Mouse (Mus musculus) stomach, embryonic 14.5 days (tissue): ENCODE data around the gene Stxbp5l. TPM values are rescaled to one million over a fixed set of nuclear protein-coding genes. Genes with fewer than 3 reads are reported as not detected.

Experiments
- ATAC-seq: fragments of 200-750 bp; cut with Nextera tagmentation; 2 replicates; pipeline ENCODE4 v1.8.0; 2017; ENCODE audit warnings: low read depth, moderate TSS enrichment; ENCODE audit not compliant: insufficient number of reproducible peaks, insufficient read depth, low FRiP score
- H3K27ac ChIP-seq: fragments of 300-500 bp; sonication (generic); 2 replicates; pipeline ENCODE4 v1.5.1; 2014; ENCODE audit warnings: mild to moderate bottlenecking, low read length, moderate library complexity, mixed read lengths
- H3K27me3 ChIP-seq: fragments of 300-500 bp; sonication (generic); 2 replicates; pipeline ENCODE4 v1.6.1; 2014; ENCODE audit warnings: low read length, control low read depth, mixed read lengths; ENCODE audit not compliant: control insufficient read depth, insufficient read depth
- H3K36me3 ChIP-seq: fragments of 300-500 bp; sonication (generic); 2 replicates; pipeline ENCODE4 v1.6.1; 2014; ENCODE audit warnings: mild to moderate bottlenecking, control low read depth, low read length, moderate library complexity, mixed read lengths; ENCODE audit not compliant: control insufficient read depth, insufficient read depth
- H3K4me1 ChIP-seq: fragments of 300-500 bp; sonication (generic); 2 replicates; pipeline ENCODE4 v1.6.1; 2014; ENCODE audit warnings: low read length, control low read depth, mixed read lengths; ENCODE audit not compliant: control insufficient read depth, insufficient read depth
- H3K4me2 ChIP-seq: fragments of 300-500 bp; sonication (generic); replicated peaks from 2 replicates; pipeline ENCODE4 v1.6.1; 2014; ENCODE audit warnings: low read depth, low read length, control low read depth
- H3K4me3 ChIP-seq: fragments of 300-500 bp; sonication (generic); 2 replicates; pipeline ENCODE4 v1.5.1; 2014; ENCODE audit warnings: low read depth, low read length, control low read depth
- H3K9ac ChIP-seq: fragments of 300-500 bp; sonication (generic); replicated peaks from 2 replicates; pipeline ENCODE4 v1.6.1; 2014; ENCODE audit warnings: low read depth, mild to moderate bottlenecking, control low read depth, low read length, moderate library complexity, mixed read lengths
- H3K9me3 ChIP-seq: fragments of 300-500 bp; sonication (generic); 2 replicates; pipeline ENCODE4 v1.6.1; 2016; ENCODE audit warnings: low read depth, low read length, control low read depth; ENCODE audit not compliant: control insufficient read depth
- WGBS: fragments of 180-500 bp; shearing (Covaris S2); extraction: QIAGEN DNeasy Blood & Tissue Kit; methylation state at CpG from one replicate; pipeline ENCODE4 v1.1.7; 2014; 5-methylcytosine and 5-hydroxymethylcytosine counted together
- polyA plus RNA-seq: library from polyadenylated mRNA; unstranded; fragments of >200 nt; fragmentation: Nextera tagmentation; extraction: Ambion mirVana; gene quantifications from 2 replicates; pipeline ENCODE4 v1.2.1, GENCODE M21; 2014

The Stxbp5l gene
- polyA plus RNA-seq, result 3.3 and 4.5 TPM in 2 replicates

GRCm38 (mm10) chr16:37384821-37385344 lies at the start of gene Stxbp5l:
TSS of gene Stxbp5l (minus strand) at chr16:37384962.
- ATAC-seq, result peak; percentile 95
- H3K4me1 ChIP-seq, result no peaks in the 10 kb centered on the region
- no peak within 1 kb of the TSS for H3K27ac ChIP-seq
- H3K27me3 ChIP-seq, result peaks cover 10% of the 10 kb centered on the region; the same call in 1 of the 2 replicates
- H3K9me3 ChIP-seq, result no peaks in the 10 kb centered on the region
- no peak within 1 kb of the TSS for H3K9ac ChIP-seq
- WGBS, result under 1% methylated on average over 27 of the region's 33 CpGs
- H3K36me3 ChIP-seq, result no peaks in the 10 kb centered on the region
- peak within 1 kb of the TSS; percentile 48 for H3K4me3 ChIP-seq
- H3K4me2 ChIP-seq, result peak within 1 kb of the TSS; percentile 99

GRCm38 (mm10) chr16:37433418-37434204 lies 48.8 kb upstream of the Stxbp5l start:
- no peak for ATAC-seq

GRCm38 (mm10) chr16:37425434-37425833 lies 40.7 kb upstream of the Stxbp5l start:
- H3K4me2 ChIP-seq, result no peak overlapping the region
- no peak overlapping the region for H3K4me3 ChIP-seq
- H3K27ac ChIP-seq, result no peak overlapping the region
- H3K27me3 ChIP-seq, result no peaks in the 10 kb centered on the region
- no peaks in the 10 kb centered on the region for H3K36me3 ChIP-seq
- no peak for ATAC-seq
- 49% methylated on average over 1 of the region's 1 CpGs for WGBS
- no peaks in the 10 kb centered on the region for H3K4me1 ChIP-seq
- H3K9ac ChIP-seq, result no peak overlapping the region
- H3K9me3 ChIP-seq, result no peaks in the 10 kb centered on the region

More at GRCm38 (mm10) chr16:37433418-37434204, 48.8 kb upstream of the Stxbp5l start:
- no peaks in the 10 kb centered on the region for H3K36me3 ChIP-seq
- peak overlapping the region; percentile 71; the same call in 1 of the 2 replicates for H3K27ac ChIP-seq
- no peak overlapping the region for H3K9ac ChIP-seq
- peaks cover 11% of the 10 kb centered on the region; the same call in 1 of the 2 replicates for H3K4me1 ChIP-seq
- H3K4me2 ChIP-seq, result no peak overlapping the region
- no peaks in the 10 kb centered on the region for H3K9me3 ChIP-seq
- WGBS, result 30% methylated on average over 5 of the region's 5 CpGs
- H3K4me3 ChIP-seq, result no peak overlapping the region
- H3K27me3 ChIP-seq, result no peaks in the 10 kb centered on the region

- Histone ChIP-seq H3K4me3 (no peak overlapping the region), H3K27ac (no peak overlapping the region), H3K9ac (no peak overlapping the region), H3K4me2 (no peak overlapping the region), H3K9me3 (no peaks in the 10 kb centered on the region), H3K27me3 (no peaks in the 10 kb centered on the region), H3K4me1 (no peaks in the 10 kb centered on the region), H3K36me3 (no peaks in the 10 kb centered on the region)
- 70% methylated on average over 5 of the region's 5 CpGs for WGBS
- no peak for ATAC-seq
These were observed 38.1 kb upstream of the Stxbp5l start for GRCm38 (mm10) chr16:37422874-37423273.

GRCm38 (mm10) chr16:37421851-37422250 lies 37.1 kb upstream of the Stxbp5l start:
- WGBS, result 92% methylated on average over 3 of the region's 3 CpGs
- Histone ChIP-seq H3K27me3 (no peaks in the 10 kb centered on the region), H3K27ac (no peak overlapping the region), H3K9me3 (no peaks in the 10 kb centered on the region), H3K4me2 (no peak overlapping the region), H3K4me3 (no peak overlapping the region), H3K4me1 (no peaks in the 10 kb centered on the region), H3K9ac (no peak overlapping the region), H3K36me3 (no peaks in the 10 kb centered on the region)
- no peak for ATAC-seq

- no peak for ATAC-seq
- H3K4me2 ChIP-seq, result no peak overlapping the region
- H3K9ac ChIP-seq, result no peak overlapping the region
- no peaks in the 10 kb centered on the region for H3K4me1 ChIP-seq
- no peaks in the 10 kb centered on the region for H3K9me3 ChIP-seq
- H3K27ac ChIP-seq, result no peak overlapping the region
- no peaks in the 10 kb centered on the region for H3K36me3 ChIP-seq
- 89% methylated on average over 2 of the region's 2 CpGs for WGBS
- no peaks in the 10 kb centered on the region for H3K27me3 ChIP-seq
- H3K4me3 ChIP-seq, result no peak overlapping the region
These were observed 35.8 kb upstream of the Stxbp5l start for GRCm38 (mm10) chr16:37420512-37420911.

- H3K36me3 ChIP-seq, result no peaks in the 10 kb centered on the region
- H3K4me2 ChIP-seq, result no peak overlapping the region
- no peak for ATAC-seq
- H3K4me3 ChIP-seq, result no peak overlapping the region
- H3K4me1 ChIP-seq, result no peaks in the 10 kb centered on the region
- H3K27me3 ChIP-seq, result no peaks in the 10 kb centered on the region
- 29% methylated on average over 4 of the region's 4 CpGs for WGBS
- H3K27ac ChIP-seq, result no peak overlapping the region
- H3K9ac ChIP-seq, result no peak overlapping the region
- H3K9me3 ChIP-seq, result no peaks in the 10 kb centered on the region
These were observed 20.8 kb upstream of the Stxbp5l start for GRCm38 (mm10) chr16:37405536-37405935.

GRCm38 (mm10) chr16:37404922-37405321 lies 20.2 kb upstream of the Stxbp5l start:
- Histone ChIP-seq H3K9ac (no peak overlapping the region), H3K9me3 (no peaks in the 10 kb centered on the region), H3K36me3 (no peaks in the 10 kb centered on the region), H3K4me3 (no peak overlapping the region), H3K27me3 (no peaks in the 10 kb centered on the region), H3K4me2 (no peak overlapping the region), H3K4me1 (no peaks in the 10 kb centered on the region), H3K27ac (no peak overlapping the region)
- no peak for ATAC-seq
- WGBS, result 46% methylated on average over 1 of the region's 1 CpGs
